Mouse (Mus musculus): ENCODE data around the gene Kcnk5.

Gene Kcnk5

DNA sequence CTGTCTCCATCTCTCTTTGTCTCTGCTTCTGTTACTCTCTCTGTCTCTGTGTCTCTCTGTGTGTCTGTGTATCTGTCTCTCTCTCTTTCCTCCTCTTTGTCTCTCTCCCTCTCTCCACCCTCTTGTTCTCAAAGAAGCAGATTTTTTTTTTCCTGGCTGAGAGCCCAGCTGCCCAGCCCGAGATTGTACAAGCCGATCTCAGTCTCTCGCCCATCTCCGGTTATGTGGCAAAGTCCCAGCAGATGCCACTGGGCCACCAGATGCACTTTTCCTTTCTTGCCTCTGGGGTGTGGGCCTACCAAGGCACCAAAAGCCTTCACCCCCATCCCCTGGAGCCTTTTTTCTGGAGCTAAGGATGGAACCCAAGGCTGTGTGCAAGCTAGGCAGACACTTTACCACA is 42.6 kb upstream of the Kcnk5 start:
- H3K4me1 ChIP-seq (replicated peaks; ENCODE audit: low read depth, low read length), result peaks cover 86% of the 10 kb centered on the region
- peak overlapping the region; percentile 49 for H3K4me3 ChIP-seq (replicated peaks; ENCODE audit: low read length)
- TF ChIP-seq POU5F1 (IDR thresholded peaks at IDR 0.05; ENCODE audit: borderline replicate concordance, low read length) (no peak), NANOG (IDR thresholded peaks at IDR 0.05; ENCODE audit: borderline replicate concordance, low read length) (no peak), CTCF (conservative IDR thresholded peaks at IDR 0.05; ENCODE audit: low read length) (no peak)

DNA sequence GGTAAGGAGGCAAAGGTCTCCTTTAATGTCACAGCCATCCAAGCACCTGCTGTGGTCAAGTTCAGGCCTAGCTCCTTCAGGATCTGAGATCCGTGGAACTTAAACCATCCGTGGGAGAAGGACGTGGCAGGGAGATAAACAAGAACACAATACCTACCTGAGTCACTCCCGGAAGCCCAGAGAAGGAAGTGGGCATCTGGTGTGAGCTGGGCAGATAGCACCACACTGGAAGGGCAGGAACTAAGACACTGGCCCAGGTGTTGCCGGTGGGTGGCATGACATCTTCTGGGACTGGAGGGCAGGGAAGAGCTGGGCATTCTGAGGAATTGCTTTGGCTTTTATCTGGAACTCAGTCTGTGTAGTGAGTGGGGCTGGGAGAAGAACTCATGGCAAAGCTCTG is 41.6 kb upstream of the Kcnk5 start:
- Histone ChIP-seq H3K4me3 (replicated peaks; ENCODE audit: low read length) (0 out of 2 replicates have a peak overlapping the region, but pooled peaks have one; percentile 17), H3K27me3 (ENCODE audit: insufficient read depth, low read length) (no peaks in the 10 kb centered on the region), H3K9me3 (ENCODE audit: low read length) (no peaks in the 10 kb centered on the region), H3K4me1 (replicated peaks; ENCODE audit: low read depth, low read length) (peaks cover 90% of the 10 kb centered on the region), H3K36me3 (ENCODE audit: insufficient read depth, low read length) (peaks cover 9% of the 10 kb centered on the region; the same call in 1 of the 2 replicates)
- TF ChIP-seq POU5F1 (IDR thresholded peaks at IDR 0.05; ENCODE audit: borderline replicate concordance, low read length) (no peak), NANOG (IDR thresholded peaks at IDR 0.05; ENCODE audit: borderline replicate concordance, low read length) (no peak), CTCF (conservative IDR thresholded peaks at IDR 0.05; ENCODE audit: low read length) (no peak)

More for the DNA sequence above, 42.6 kb upstream of the Kcnk5 start:
- Histone ChIP-seq H3K27me3 (ENCODE audit: insufficient read depth, low read length) (no peaks in the 10 kb centered on the region), H3K9me3 (ENCODE audit: low read length) (no peaks in the 10 kb centered on the region), H3K36me3 (ENCODE audit: insufficient read depth, low read length) (peaks cover 9% of the 10 kb centered on the region; the same call in 1 of the 2 replicates)

DNA sequence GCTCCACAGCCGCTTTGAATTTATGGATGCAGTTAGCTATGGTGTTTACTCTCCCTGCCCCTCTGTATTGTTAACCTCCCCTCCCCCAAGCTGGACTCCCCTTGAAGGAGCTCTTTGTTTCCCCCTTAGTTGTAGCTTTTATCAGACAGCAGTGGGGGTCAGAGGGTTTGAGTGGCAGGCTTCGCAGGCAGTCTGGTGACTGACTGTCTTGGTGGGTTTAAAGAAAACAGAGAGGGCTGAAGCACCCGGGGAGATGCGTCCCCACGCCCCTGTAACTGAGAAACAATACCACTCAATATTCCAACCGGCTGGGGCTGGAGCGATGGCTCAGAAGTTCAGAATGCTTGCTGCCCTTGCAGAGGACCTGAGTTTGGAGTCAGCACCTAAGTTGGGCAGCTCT is 39.5 kb upstream of the Kcnk5 start:
- peaks cover 9% of the 10 kb centered on the region; the same call in 1 of the 2 replicates for H3K36me3 ChIP-seq (ENCODE audit: insufficient read depth, low read length)
- no peaks in the 10 kb centered on the region for H3K9me3 ChIP-seq (ENCODE audit: low read length)
- H3K4me1 ChIP-seq (replicated peaks; ENCODE audit: low read depth, low read length), result peaks cover 90% of the 10 kb centered on the region
- no peak for TF ChIP-seq CTCF (conservative IDR thresholded peaks at IDR 0.05; ENCODE audit: low read length)
- no peak for TF ChIP-seq POU5F1 (IDR thresholded peaks at IDR 0.05; ENCODE audit: borderline replicate concordance, low read length)
- no peak; the same call in 1 of the 2 replicates for TF ChIP-seq NANOG (IDR thresholded peaks at IDR 0.05; ENCODE audit: borderline replicate concordance, low read length)
- no peaks in the 10 kb centered on the region for H3K27me3 ChIP-seq (ENCODE audit: insufficient read depth, low read length)
- H3K4me3 ChIP-seq (replicated peaks; ENCODE audit: low read length), result peak overlapping the region; percentile 62

DNA sequence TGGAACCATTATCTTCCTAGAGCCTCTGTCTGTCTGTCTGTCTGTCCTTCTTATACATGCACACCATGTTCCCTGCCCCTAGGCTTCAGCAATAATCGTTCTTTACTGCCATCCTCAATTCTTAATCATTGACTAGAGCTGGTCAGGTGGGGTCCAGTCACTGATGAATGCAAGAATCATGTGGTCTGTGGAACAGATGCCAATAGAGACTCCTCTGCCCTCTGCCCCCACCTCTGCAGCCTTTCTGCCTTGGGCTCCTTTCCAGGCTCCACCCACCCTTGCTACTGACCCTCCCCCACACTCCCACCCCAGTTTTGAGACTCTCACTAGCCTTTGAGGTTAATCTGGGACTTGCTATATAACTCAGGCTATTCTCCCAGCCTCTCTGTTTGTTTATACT is 38.2 kb upstream of the Kcnk5 start:
- Histone ChIP-seq H3K9me3 (ENCODE audit: low read length) (no peaks in the 10 kb centered on the region), H3K4me1 (replicated peaks; ENCODE audit: low read depth, low read length) (peaks cover 90% of the 10 kb centered on the region), H3K36me3 (ENCODE audit: insufficient read depth, low read length) (peaks cover 9% of the 10 kb centered on the region; the same call in 1 of the 2 replicates), H3K27me3 (ENCODE audit: insufficient read depth, low read length) (no peaks in the 10 kb centered on the region), H3K4me3 (replicated peaks; ENCODE audit: low read length) (peak overlapping the region; percentile 63)
- TF ChIP-seq CTCF (conservative IDR thresholded peaks at IDR 0.05; ENCODE audit: low read length) (no peak), NANOG (IDR thresholded peaks at IDR 0.05; ENCODE audit: borderline replicate concordance, low read length) (no peak), POU5F1 (IDR thresholded peaks at IDR 0.05; ENCODE audit: borderline replicate concordance, low read length) (no peak)

DNA sequence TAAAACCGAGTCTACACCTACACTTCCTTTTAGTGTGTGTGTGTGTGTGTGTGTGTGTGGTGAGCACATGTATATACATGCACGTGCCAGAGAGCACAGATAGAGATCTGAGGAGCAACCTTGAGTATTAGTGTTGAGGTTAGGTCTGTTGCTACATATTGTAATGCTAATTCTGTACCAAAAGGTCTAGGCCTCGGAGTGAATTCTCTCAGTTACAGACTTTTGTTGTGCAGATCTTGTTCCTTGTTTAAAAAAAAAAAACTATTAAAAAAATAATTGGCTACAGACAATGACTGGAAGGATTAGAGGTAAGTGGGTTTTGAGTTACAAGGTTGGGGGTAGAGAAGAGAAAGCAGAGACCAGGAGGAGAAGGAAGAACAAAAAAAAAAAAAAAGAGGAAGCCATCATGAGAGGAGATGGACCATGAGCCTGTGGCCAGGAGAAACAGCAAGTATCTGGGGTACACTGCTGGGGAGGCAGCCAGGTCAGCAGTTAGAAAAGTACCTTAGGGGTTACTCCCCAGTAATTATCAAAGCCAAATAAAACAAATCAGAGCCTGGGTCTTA is 35.8 kb upstream of the Kcnk5 start:
- peak; percentile 94 for TF ChIP-seq NANOG (IDR thresholded peaks at IDR 0.05; ENCODE audit: borderline replicate concordance, low read length)
- TF ChIP-seq CTCF (conservative IDR thresholded peaks at IDR 0.05; ENCODE audit: low read length), result no peak
- TF ChIP-seq POU5F1 (IDR thresholded peaks at IDR 0.05; ENCODE audit: borderline replicate concordance, low read length), result peak; percentile 81
- Histone ChIP-seq H3K9me3 (ENCODE audit: low read length) (no peaks in the 10 kb centered on the region), H3K4me3 (replicated peaks; ENCODE audit: low read length) (peak overlapping the region; percentile 63), H3K4me1 (replicated peaks; ENCODE audit: low read depth, low read length) (peaks cover 89% of the 10 kb centered on the region), H3K27me3 (ENCODE audit: insufficient read depth, low read length) (no peaks in the 10 kb centered on the region), H3K36me3 (ENCODE audit: insufficient read depth, low read length) (no peaks in the 10 kb centered on the region)

DNA sequence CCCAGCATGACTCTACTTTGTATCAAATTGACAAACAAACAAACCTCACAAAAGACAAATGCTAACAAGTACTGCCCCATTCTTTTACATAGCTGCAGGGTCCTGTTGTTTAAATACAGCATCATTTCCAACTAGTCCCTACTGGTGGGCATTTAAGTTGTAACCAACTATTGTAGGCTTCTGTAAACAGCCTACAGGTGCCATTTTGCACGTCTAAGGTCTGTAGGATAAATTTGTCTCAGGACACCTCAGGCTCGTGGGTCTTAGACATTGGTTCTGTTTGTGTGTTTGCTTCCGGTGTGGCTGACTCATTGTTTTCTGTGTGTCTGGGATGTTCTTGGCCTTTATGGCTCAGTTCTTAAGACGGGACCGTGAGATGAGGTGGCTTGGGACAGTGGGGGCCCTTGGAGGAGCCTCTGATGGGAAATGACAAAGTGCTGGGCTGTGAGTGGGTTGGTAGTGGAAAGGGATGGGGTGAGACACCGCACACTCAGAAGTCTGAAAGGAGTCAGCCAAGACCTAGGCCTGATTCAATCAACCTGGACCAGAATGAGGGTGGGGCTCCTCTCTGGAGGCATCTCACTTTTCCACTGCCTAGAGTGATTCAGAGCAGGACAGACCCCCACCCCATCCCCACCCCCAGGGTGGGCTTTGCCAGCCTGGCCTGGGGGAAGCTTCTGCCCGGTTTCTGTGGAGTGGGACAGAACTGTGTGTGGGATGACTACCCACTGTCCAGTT is 35.1 kb upstream of the Kcnk5 start:
- peak overlapping the region; percentile 56 for H3K4me3 ChIP-seq (replicated peaks; ENCODE audit: low read length)
- H3K36me3 ChIP-seq (ENCODE audit: insufficient read depth, low read length), result no peaks in the 10 kb centered on the region
- no peaks in the 10 kb centered on the region for H3K9me3 ChIP-seq (ENCODE audit: low read length)
- H3K4me1 ChIP-seq (replicated peaks; ENCODE audit: low read depth, low read length), result peaks cover 89% of the 10 kb centered on the region
- peak; percentile 47 for TF ChIP-seq NANOG (IDR thresholded peaks at IDR 0.05; ENCODE audit: borderline replicate concordance, low read length)
- TF ChIP-seq POU5F1 (IDR thresholded peaks at IDR 0.05; ENCODE audit: borderline replicate concordance, low read length), result no peak
- TF ChIP-seq CTCF (conservative IDR thresholded peaks at IDR 0.05; ENCODE audit: low read length), result no peak
- H3K27me3 ChIP-seq (ENCODE audit: insufficient read depth, low read length), result no peaks in the 10 kb centered on the region

DNA sequence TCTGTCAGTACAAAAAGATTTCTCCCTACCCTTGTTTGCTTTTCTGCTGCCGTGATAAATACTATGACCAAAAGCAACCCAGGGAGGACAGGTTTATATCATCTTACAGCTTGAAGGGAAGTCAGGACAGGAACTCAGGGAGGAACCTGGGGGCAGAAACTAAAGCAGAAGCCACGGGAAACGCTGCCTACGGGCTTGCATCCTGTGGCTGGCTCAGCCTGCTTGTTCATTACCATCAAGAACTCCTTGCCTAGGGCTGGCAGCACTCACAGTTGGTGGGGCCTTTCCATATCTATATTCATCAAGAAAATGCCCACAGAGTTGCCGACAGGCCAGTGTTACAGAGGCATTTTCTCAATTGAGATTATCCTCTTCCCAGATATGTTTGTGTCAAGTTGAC is 34.2 kb upstream of the Kcnk5 start:
- H3K4me1 ChIP-seq (replicated peaks; ENCODE audit: low read depth, low read length), result peaks cover 87% of the 10 kb centered on the region
- H3K27me3 ChIP-seq (ENCODE audit: insufficient read depth, low read length), result no peaks in the 10 kb centered on the region
- H3K36me3 ChIP-seq (ENCODE audit: insufficient read depth, low read length), result no peaks in the 10 kb centered on the region
- TF ChIP-seq POU5F1 (IDR thresholded peaks at IDR 0.05; ENCODE audit: borderline replicate concordance, low read length), result no peak
- peak overlapping the region; percentile 43 for H3K4me3 ChIP-seq (replicated peaks; ENCODE audit: low read length)
- H3K9me3 ChIP-seq (ENCODE audit: low read length), result no peaks in the 10 kb centered on the region

DNA sequence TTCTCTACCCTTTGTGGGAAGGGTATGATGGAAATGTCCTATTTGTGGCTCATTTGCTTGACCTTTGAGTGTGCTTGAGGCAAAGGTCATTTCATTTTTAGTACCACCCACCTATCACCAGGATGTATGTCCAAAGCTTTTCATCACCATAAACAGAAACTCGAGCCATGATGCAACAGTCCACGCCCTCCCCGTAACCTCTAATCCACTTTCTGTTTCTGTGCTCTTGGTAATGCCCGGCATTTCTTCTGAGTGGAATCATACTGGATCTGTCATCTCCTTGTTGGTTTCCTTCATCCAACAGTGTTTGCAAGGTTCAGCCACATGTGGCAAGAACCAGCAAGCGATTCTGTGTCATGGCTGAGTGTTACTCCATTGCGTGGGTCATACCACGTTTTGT is 32.5 kb upstream of the Kcnk5 start:
- TF ChIP-seq NANOG (IDR thresholded peaks at IDR 0.05; ENCODE audit: borderline replicate concordance, low read length), result no peak
- no peaks in the 10 kb centered on the region for H3K27me3 ChIP-seq (ENCODE audit: insufficient read depth, low read length)

More for the DNA sequence above, 32.5 kb upstream of the Kcnk5 start:
- Histone ChIP-seq H3K36me3 (ENCODE audit: insufficient read depth, low read length) (no peaks in the 10 kb centered on the region), H3K4me1 (replicated peaks; ENCODE audit: low read depth, low read length) (peaks cover 87% of the 10 kb centered on the region), H3K9me3 (ENCODE audit: low read length) (no peaks in the 10 kb centered on the region), H3K4me3 (replicated peaks; ENCODE audit: low read length) (no peak overlapping the region)

Measured in E14TG2a.4 (cell line).